Mouse (Mus musculus): ENCODE measurements around the gene Zdhhc19. TPM values are rescaled to one million over a fixed set of nuclear protein-coding genes. Genes with fewer than 3 reads are reported as not detected.

Zdhhc19 gene
- polyA plus RNA-seq, 1 experiment = not detected

DNA sequence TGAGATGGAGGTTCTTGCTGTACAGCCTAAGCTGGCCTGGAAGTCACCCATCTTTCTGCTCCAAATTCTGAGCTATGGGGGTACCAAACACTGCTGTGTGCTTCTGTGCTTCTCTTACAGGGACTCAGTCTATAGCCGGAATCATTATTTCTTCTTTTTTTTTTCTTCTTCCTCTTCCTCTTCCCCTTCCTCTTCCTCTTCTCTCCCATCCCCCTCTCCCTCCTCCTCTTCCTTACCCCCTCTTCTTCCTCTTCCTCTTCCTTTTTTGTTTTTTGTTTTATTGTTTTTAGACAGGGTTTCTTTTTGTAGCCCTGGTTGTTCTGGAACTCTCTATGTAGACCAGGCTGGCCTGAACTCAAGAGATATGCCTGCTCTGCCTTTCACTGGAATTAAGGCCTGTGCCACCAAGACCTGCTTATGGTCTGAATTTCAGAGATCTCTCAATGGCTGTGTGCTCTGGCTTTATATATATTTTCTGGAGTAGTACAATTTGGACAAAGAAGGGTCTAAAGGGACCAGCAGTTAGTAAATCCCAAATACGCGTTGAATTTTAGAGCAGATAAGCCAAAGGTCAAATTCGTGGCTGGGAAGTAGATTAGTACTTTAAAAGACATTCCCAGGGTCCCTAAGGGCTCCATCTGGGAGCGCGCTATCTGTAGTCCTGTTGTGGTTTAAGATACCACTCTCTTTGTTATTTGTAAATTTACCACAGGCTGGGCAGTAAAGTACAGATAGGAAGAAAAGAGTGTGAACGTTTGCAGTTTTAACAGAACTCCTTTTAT lies 111.7 kb downstream of the Zdhhc19 start:
- no peak for TF ChIP-seq FOSL1 (IDR thresholded peaks at IDR 0.05; ENCODE audit: insufficient read depth, low read length, poor library complexity, severe bottlenecking)
- TF ChIP-seq MAX (IDR thresholded peaks at IDR 0.05) = no peak
- TF ChIP-seq MYOD1 (IDR thresholded peaks at IDR 0.05; ENCODE audit: control insufficient read depth, insufficient read length, low read depth) = no peak
- TF ChIP-seq CEBPB (IDR thresholded peaks at IDR 0.05; ENCODE audit: low read depth) = no peak
- no peak for TF ChIP-seq USF1 (IDR thresholded peaks at IDR 0.05; ENCODE audit: low read depth)
- TF ChIP-seq CTCF (IDR thresholded peaks at IDR 0.05; ENCODE audit: control insufficient read depth, insufficient read depth, insufficient read length) = no peak
- TF ChIP-seq MYOG (IDR thresholded peaks at IDR 0.05; ENCODE audit: control insufficient read depth, extremely low read depth, insufficient read length) = no peak
- Histone ChIP-seq H3K4me3 (ENCODE audit: insufficient read depth, poor library complexity, severe bottlenecking) (no peak overlapping the region), H3K79me2 (ENCODE audit: control insufficient read depth, insufficient read depth) (peaks cover 38% of the 10 kb centered on the region), H3ac (ENCODE audit: control insufficient read depth, insufficient read length, low read depth) (no peak overlapping the region), H3K36me3 (ENCODE audit: control insufficient read depth, insufficient read depth) (peaks cover 3% of the 10 kb centered on the region), H3K27me3 (ENCODE audit: control insufficient read depth, insufficient read depth, insufficient read length) (no peaks in the 10 kb centered on the region), H3K79me3 (ENCODE audit: low read depth) (peaks cover 29% of the 10 kb centered on the region)

GRCm38 (mm10) chr16:32608344-32608711 lies 112.3 kb downstream of the Zdhhc19 start:
- no peaks in the 10 kb centered on the region for H3K27me3 ChIP-seq (ENCODE audit: control insufficient read depth, insufficient read depth, insufficient read length)
- peaks cover 3% of the 10 kb centered on the region for H3K36me3 ChIP-seq (ENCODE audit: control insufficient read depth, insufficient read depth)
- peaks cover 32% of the 10 kb centered on the region for H3K79me3 ChIP-seq (ENCODE audit: low read depth)
- H3ac ChIP-seq (ENCODE audit: control insufficient read depth, insufficient read length, low read depth) = no peak overlapping the region
- H3K4me3 ChIP-seq (ENCODE audit: insufficient read depth, poor library complexity, severe bottlenecking) = peak overlapping the region; percentile 85
- TF ChIP-seq FOSL1 (IDR thresholded peaks at IDR 0.05; ENCODE audit: insufficient read depth, low read length, poor library complexity, severe bottlenecking) (no peak), USF1 (IDR thresholded peaks at IDR 0.05; ENCODE audit: low read depth) (no peak), CTCF (IDR thresholded peaks at IDR 0.05; ENCODE audit: control insufficient read depth, insufficient read depth, insufficient read length) (no peak), MYOD1 (IDR thresholded peaks at IDR 0.05; ENCODE audit: control insufficient read depth, insufficient read length, low read depth) (no peak), MAX (IDR thresholded peaks at IDR 0.05) (no peak), CEBPB (IDR thresholded peaks at IDR 0.05; ENCODE audit: low read depth) (no peak), MYOG (IDR thresholded peaks at IDR 0.05; ENCODE audit: control insufficient read depth, extremely low read depth, insufficient read length) (no peak)
- peaks cover 44% of the 10 kb centered on the region for H3K79me2 ChIP-seq (ENCODE audit: control insufficient read depth, insufficient read depth)

GRCm38 (mm10) chr16:32608712-32609400 lies 112.8 kb downstream of the Zdhhc19 start, which contains the start of gene Tfrc:
Tfrc (plus strand) TSS chr16:32608920.
- Histone ChIP-seq H3K79me3 (ENCODE audit: low read depth) (peaks cover 35% of the 10 kb centered on the region), H3K36me3 (ENCODE audit: control insufficient read depth, insufficient read depth) (peaks cover 3% of the 10 kb centered on the region), H3K79me2 (ENCODE audit: control insufficient read depth, insufficient read depth) (peaks cover 49% of the 10 kb centered on the region), H3K27me3 (ENCODE audit: control insufficient read depth, insufficient read depth, insufficient read length) (no peaks in the 10 kb centered on the region), H3ac (ENCODE audit: control insufficient read depth, insufficient read length, low read depth) (peak within 1 kb of the TSS; percentile 73), H3K4me3 (ENCODE audit: insufficient read depth, poor library complexity, severe bottlenecking) (peak within 1 kb of the TSS; percentile 85)
- TF ChIP-seq MAX (IDR thresholded peaks at IDR 0.05) (peak; percentile 76), FOSL1 (IDR thresholded peaks at IDR 0.05; ENCODE audit: insufficient read depth, low read length, poor library complexity, severe bottlenecking) (no peak), MYOD1 (IDR thresholded peaks at IDR 0.05; ENCODE audit: control insufficient read depth, insufficient read length, low read depth) (peak; percentile 11)

- no peak for TF ChIP-seq FOSL1 (IDR thresholded peaks at IDR 0.05; ENCODE audit: insufficient read depth, low read length, poor library complexity, severe bottlenecking)
- TF ChIP-seq USF1 (IDR thresholded peaks at IDR 0.05; ENCODE audit: low read depth) = no peak
- TF ChIP-seq MYOD1 (IDR thresholded peaks at IDR 0.05; ENCODE audit: control insufficient read depth, insufficient read length, low read depth) = no peak
Observed at GRCm38 (mm10) chr16:32609401-32609779, 113.3 kb downstream of the Zdhhc19 start.

GRCm38 (mm10) chr16:32610460-32611255 lies 114.6 kb downstream of the Zdhhc19 start:
- TF ChIP-seq MYOG (IDR thresholded peaks at IDR 0.05; ENCODE audit: control insufficient read depth, extremely low read depth, insufficient read length) (no peak), USF1 (IDR thresholded peaks at IDR 0.05; ENCODE audit: low read depth) (no peak), CEBPB (IDR thresholded peaks at IDR 0.05; ENCODE audit: low read depth) (no peak), FOSL1 (IDR thresholded peaks at IDR 0.05; ENCODE audit: insufficient read depth, low read length, poor library complexity, severe bottlenecking) (no peak), MYOD1 (IDR thresholded peaks at IDR 0.05; ENCODE audit: control insufficient read depth, insufficient read length, low read depth) (no peak), MAX (IDR thresholded peaks at IDR 0.05) (no peak), CTCF (IDR thresholded peaks at IDR 0.05; ENCODE audit: control insufficient read depth, insufficient read depth, insufficient read length) (no peak)
- Histone ChIP-seq H3ac (ENCODE audit: control insufficient read depth, insufficient read length, low read depth) (no peak overlapping the region), H3K36me3 (ENCODE audit: control insufficient read depth, insufficient read depth) (peaks cover 14% of the 10 kb centered on the region), H3K27me3 (ENCODE audit: control insufficient read depth, insufficient read depth, insufficient read length) (no peaks in the 10 kb centered on the region), H3K79me3 (ENCODE audit: low read depth) (peaks cover 35% of the 10 kb centered on the region), H3K4me3 (ENCODE audit: insufficient read depth, poor library complexity, severe bottlenecking) (no peak overlapping the region), H3K79me2 (ENCODE audit: control insufficient read depth, insufficient read depth) (peaks cover 51% of the 10 kb centered on the region)

More at GRCm38 (mm10) chr16:32609401-32609779, 113.3 kb downstream of the Zdhhc19 start:
- peaks cover 4% of the 10 kb centered on the region for H3K36me3 ChIP-seq (ENCODE audit: control insufficient read depth, insufficient read depth)
- H3K27me3 ChIP-seq (ENCODE audit: control insufficient read depth, insufficient read depth, insufficient read length) = no peaks in the 10 kb centered on the region
- H3K4me3 ChIP-seq (ENCODE audit: insufficient read depth, poor library complexity, severe bottlenecking) = peak overlapping the region; percentile 85
- H3K79me3 ChIP-seq (ENCODE audit: low read depth) = peaks cover 35% of the 10 kb centered on the region
- peak overlapping the region; percentile 73 for H3ac ChIP-seq (ENCODE audit: control insufficient read depth, insufficient read length, low read depth)
- H3K79me2 ChIP-seq (ENCODE audit: control insufficient read depth, insufficient read depth) = peaks cover 51% of the 10 kb centered on the region

Other genes with a start within 250 kb of the Zdhhc19 start
- gene Fbxo45, start 249.1 kb upstream of the Zdhhc19 start, polyA plus RNA-seq (2012; fragmentation: generic; extraction: Trizol) = 5.8 TPM
- 10.9 TPM for gene Wdr53, start 249.0 kb upstream of the Zdhhc19 start, polyA plus RNA-seq (2012; fragmentation: generic; extraction: Trizol)
- not detected for gene Smco1, start 224.8 kb upstream of the Zdhhc19 start, polyA plus RNA-seq (2012; fragmentation: generic; extraction: Trizol)
- gene Rnf168, start 218.8 kb upstream of the Zdhhc19 start, polyA plus RNA-seq (2012; fragmentation: generic; extraction: Trizol) = 7.4 TPM
- gene Ubxn7, start 164.0 kb upstream of the Zdhhc19 start, polyA plus RNA-seq (2012; fragmentation: generic; extraction: Trizol) = 10.8 TPM
- not detected for gene Tm4sf19, start 95.8 kb upstream of the Zdhhc19 start, polyA plus RNA-seq (2012; fragmentation: generic; extraction: Trizol)
- gene Tctex1d2, start 76.6 kb upstream of the Zdhhc19 start, polyA plus RNA-seq (2012; fragmentation: generic; extraction: Trizol) = 16.6 TPM
- 14.3 TPM for gene Pcyt1a, start 65.3 kb upstream of the Zdhhc19 start, polyA plus RNA-seq (2012; fragmentation: generic; extraction: Trizol)
- gene Slc51a, start 8.4 kb upstream of the Zdhhc19 start, polyA plus RNA-seq (2012; fragmentation: generic; extraction: Trizol) = 0.14 TPM
- 25.1 TPM for gene Tfrc, start 112.7 kb downstream of the Zdhhc19 start, polyA plus RNA-seq (2012; fragmentation: generic; extraction: Trizol)
- 78.4 TPM for gene Tnk2, start 147.6 kb downstream of the Zdhhc19 start, polyA plus RNA-seq (2012; fragmentation: generic; extraction: Trizol)
- gene Muc4, start 239.6 kb downstream of the Zdhhc19 start, polyA plus RNA-seq (2012; fragmentation: generic; extraction: Trizol) = 0.01 TPM